Mouse (Mus musculus): ENCODE data around the gene Nfil3. TPM values are rescaled to one million over a fixed set of nuclear protein-coding genes. Genes with fewer than 3 reads are reported as not detected.

The Nfil3 gene
- total and polyA plus RNA-seq, 3 experiments, result 23.5 to 34.6 (median 30.0) TPM

- no peak overlapping the region for H3K9ac ChIP-seq (ENCODE audit: insufficient read depth, low read depth)
- in situ Hi-C loops (cut with MboI; ENCODE audit: low pct_ligation_motif_present, low pct_unique_long_range_greater_than_20kb, low sequenced_read_pairs), result loop anchor here (5.0 to 25.0 kb wide), 4 partner anchors 109 to 1151 kb away; partner anchors contain the start of gene Gadd45g
- H3K79me2 ChIP-seq (replicated peaks; ENCODE audit: control insufficient read depth, extremely low read depth, insufficient read depth, poor library complexity, severe bottlenecking), result no peaks in the 10 kb centered on the region
- H3K4me1 ChIP-seq (ENCODE audit: control insufficient read depth in 1 of 2, insufficient read depth in 2 of 2), result peaks cover 0 to 7% of the 10 kb centered on the region in 2 experiments; a peak in 2 of 4 replicates
- peaks cover 2% of the 10 kb centered on the region for H3K27me3 ChIP-seq (replicated peaks)
- no peak overlapping the region for H3K4me3 ChIP-seq (replicated peaks in 1 of 3; ENCODE audit: low read depth in 2 of 3, low read length in 2 of 3, poor library complexity in 1 of 3)
- H3K36me3 ChIP-seq (replicated peaks in 1 of 2; ENCODE audit: control insufficient read depth in 1 of 2, insufficient read depth in 1 of 2, low read length in 1 of 2), result no peaks in the 10 kb centered on the region
- no peak overlapping the region for H3K27ac ChIP-seq (ENCODE audit: insufficient read depth, low read depth)
- dilution Hi-C loops (cut with MboI; ENCODE audit: extremely low pct_ligation_motif_present, extremely low pct_unique_long_range_greater_than_20kb, low sequenced_read_pairs), result no loop called here
- peaks cover 4% of the 10 kb centered on the region for H3K9me3 ChIP-seq (replicated peaks; ENCODE audit: low read length)
- DNase-seq (ENCODE audit: extremely low read depth), result no peak
- H3K4me2 ChIP-seq (ENCODE audit: insufficient read depth, low read depth, poor library complexity, severe bottlenecking), result no peak overlapping the region
- TF ChIP-seq ZNF384 (IDR thresholded peaks at IDR 0.05; ENCODE audit: low read depth, low read length) (no peak), MEF2A (IDR thresholded peaks at IDR 0.05; ENCODE audit: borderline replicate concordance, low read depth, low read length) (no peak), NRF1 (IDR thresholded peaks at IDR 0.05; ENCODE audit: low read depth, low read length) (no peak), POLR2AphosphoS2 (IDR thresholded peaks at IDR 0.05; ENCODE audit: low read depth, low read length) (no peak), ETS1 (conservative IDR thresholded peaks at IDR 0.05; ENCODE audit: low read depth, low read length) (no peak), MAFK (IDR thresholded peaks at IDR 0.05; ENCODE audit: insufficient replicate concordance, low read length) (no peak), SMC3 (IDR thresholded peaks at IDR 0.05; ENCODE audit: low read depth, low read length) (no peak), PAX5 (IDR thresholded peaks at IDR 0.05; ENCODE audit: low read length) (no peak), SIN3A (IDR thresholded peaks at IDR 0.05; ENCODE audit: low read length) (no peak), EP300 (IDR thresholded peaks at IDR 0.05; ENCODE audit: low read length) (no peak), CTCF (conservative IDR thresholded peaks at IDR 0.05 in 1 of 2, IDR thresholded peaks at IDR 0.05 in 1 of 2; ENCODE audit: low read depth in 2 of 2, low read length in 2 of 2) (no peak), GABPA (IDR thresholded peaks at IDR 0.05; ENCODE audit: insufficient replicate concordance, low read depth, low read length) (no peak), TCF12 (IDR thresholded peaks at IDR 0.05; ENCODE audit: low read depth, low read length) (no peak), UBTF (IDR thresholded peaks at IDR 0.05; ENCODE audit: low read depth, low read length) (no peak), JUND (conservative IDR thresholded peaks at IDR 0.05; ENCODE audit: low read depth, low read length) (no peak), BHLHE40 (IDR thresholded peaks at IDR 0.05; ENCODE audit: low read depth, low read length) (no peak), POLR2A (IDR thresholded peaks at IDR 0.05; ENCODE audit: low read depth, low read length) (no peak), HCFC1 (IDR thresholded peaks at IDR 0.05; ENCODE audit: low read depth, low read length) (no peak), ELF1 (IDR thresholded peaks at IDR 0.05; ENCODE audit: low read depth, low read length) (no peak), USF1 (IDR thresholded peaks at IDR 0.05; ENCODE audit: low read depth, low read length) (no peak)
These were observed 7.0 kb upstream of the Nfil3 start for GRCm38 (mm10) chr13:52987880-52988279.

GRCm38 (mm10) chr13:52986215-52986780 lies 5.4 kb upstream of the Nfil3 start:
- Histone ChIP-seq H3K4me2 (ENCODE audit: insufficient read depth, low read depth, poor library complexity, severe bottlenecking) (no peak overlapping the region), H3K4me3 (replicated peaks in 1 of 3; ENCODE audit: low read depth in 2 of 3, low read length in 2 of 3, poor library complexity in 1 of 3) (no peak overlapping the region), H3K9me3 (replicated peaks; ENCODE audit: low read length) (no peaks in the 10 kb centered on the region), H3K36me3 (replicated peaks in 1 of 2; ENCODE audit: control insufficient read depth in 1 of 2, insufficient read depth in 1 of 2, low read length in 1 of 2) (no peaks in the 10 kb centered on the region), H3K4me1 (ENCODE audit: control insufficient read depth in 1 of 2, insufficient read depth in 2 of 2) (peaks cover 0 to 7% of the 10 kb centered on the region in 2 experiments; a peak in 2 of 4 replicates), H3K27me3 (replicated peaks) (peaks cover 2% of the 10 kb centered on the region), H3K27ac (ENCODE audit: insufficient read depth, low read depth) (no peak overlapping the region), H3K79me2 (replicated peaks; ENCODE audit: control insufficient read depth, extremely low read depth, insufficient read depth, poor library complexity, severe bottlenecking) (no peaks in the 10 kb centered on the region), H3K9ac (ENCODE audit: insufficient read depth, low read depth) (no peak overlapping the region)
- no peak for DNase-seq (ENCODE audit: extremely low read depth)
- no peak for TF ChIP-seq KAT2A (IDR thresholded peaks at IDR 0.05; ENCODE audit: insufficient replicate concordance, low read length)
- no peak for TF ChIP-seq SIN3A (IDR thresholded peaks at IDR 0.05; ENCODE audit: low read length)
- TF ChIP-seq GABPA (IDR thresholded peaks at IDR 0.05; ENCODE audit: insufficient replicate concordance, low read depth, low read length), result no peak
- TF ChIP-seq JUN (IDR thresholded peaks at IDR 0.05; ENCODE audit: insufficient read depth, low read depth, low read length), result no peak
- TF ChIP-seq TBP (conservative IDR thresholded peaks at IDR 0.05; ENCODE audit: low read depth, low read length), result no peak
- TF ChIP-seq TCF12 (IDR thresholded peaks at IDR 0.05; ENCODE audit: low read depth, low read length), result no peak
- no peak for TF ChIP-seq ZNF384 (IDR thresholded peaks at IDR 0.05; ENCODE audit: low read depth, low read length)
- no peak; the same call in 1 of the 2 replicates for TF ChIP-seq MAX (IDR thresholded peaks at IDR 0.05; ENCODE audit: low read length)
- TF ChIP-seq CTCF (conservative IDR thresholded peaks at IDR 0.05 in 1 of 2, IDR thresholded peaks at IDR 0.05 in 1 of 2; ENCODE audit: low read depth in 2 of 2, low read length in 2 of 2), result peak in 1 of 2 experiments; percentile 3; a peak in 1 of 4 replicates
- TF ChIP-seq BHLHE40 (IDR thresholded peaks at IDR 0.05; ENCODE audit: low read depth, low read length), result peak; percentile 70
- in situ Hi-C loops (cut with MboI; ENCODE audit: low pct_ligation_motif_present, low pct_unique_long_range_greater_than_20kb, low sequenced_read_pairs) (loop anchor here (5.0 to 25.0 kb wide), 4 partner anchors 111 to 1149 kb away; partner anchors contain the start of gene Gadd45g), dilution Hi-C loops (cut with MboI; ENCODE audit: extremely low pct_ligation_motif_present, extremely low pct_unique_long_range_greater_than_20kb, low sequenced_read_pairs) (no loop called here)
